Mouse (Mus musculus): ENCODE results near the gene Slc35e2.

DNA sequence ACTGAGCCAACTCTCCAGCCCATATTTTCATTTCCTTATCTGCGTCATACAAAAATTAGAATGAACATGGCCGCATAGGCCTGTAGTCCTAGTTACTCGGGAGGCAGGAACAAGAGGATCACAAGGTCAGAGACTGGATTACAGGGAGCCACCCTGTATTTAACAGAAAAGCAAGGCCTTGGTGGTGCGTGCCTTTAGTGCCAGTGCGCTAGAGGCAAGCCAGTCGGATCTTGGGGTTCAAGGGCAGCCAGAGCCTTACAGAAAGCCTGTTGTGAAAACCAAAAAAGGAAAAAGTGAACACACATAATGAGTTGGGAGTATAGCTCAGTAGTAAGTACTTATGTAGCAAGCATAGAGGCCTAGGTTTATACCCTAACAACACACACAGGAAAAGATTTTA, 31.4 kb upstream of the Slc35e2 start:
- no peak for TF ChIP-seq CEBPB (IDR thresholded peaks at IDR 0.05; ENCODE audit: low read depth)
- no peak for TF ChIP-seq CTCF (IDR thresholded peaks at IDR 0.05; ENCODE audit: control insufficient read depth, insufficient read depth, insufficient read length)
- TF ChIP-seq MYOD1 (IDR thresholded peaks at IDR 0.05; ENCODE audit: control insufficient read depth, insufficient read length, low read depth) = no peak
- no peak for TF ChIP-seq MAX (IDR thresholded peaks at IDR 0.05)

Data from C2C12 (cell line).